Mouse (Mus musculus) hindbrain, embryonic 11.5 days (tissue): ENCODE measurements around the gene Creb5. TPM values are rescaled to one million over a fixed set of nuclear protein-coding genes. Genes with fewer than 3 reads are reported as not detected.

Experiments
- ATAC-seq: fragments of 200-750 bp; cut with Nextera tagmentation; 2 replicates; pipeline ENCODE4 v1.8.0; 2017; ENCODE audit warnings: mild to moderate bottlenecking, moderate TSS enrichment, moderate library complexity; ENCODE audit not compliant: low FRiP score
- DNase-seq: peaks from one replicate; pipeline ENCODE4 v3.0.0-alpha.2; 2015; ENCODE audit warnings: low spot score
- H3K27ac ChIP-seq: fragments of 300-500 bp; sonication (generic); 2 replicates; pipeline ENCODE4 v1.5.1; 2014; ENCODE audit warnings: mild to moderate bottlenecking, low read depth, low read length
- H3K27me3 ChIP-seq: fragments of 300-500 bp; sonication (generic); 2 replicates; pipeline ENCODE4 v1.6.1; 2014; ENCODE audit warnings: mild to moderate bottlenecking, low read length, moderate library complexity, mixed read lengths; ENCODE audit not compliant: control insufficient read depth, insufficient read depth
- H3K36me3 ChIP-seq: fragments of 300-500 bp; sonication (generic); 2 replicates; pipeline ENCODE4 v1.6.1; 2014; ENCODE audit warnings: mild to moderate bottlenecking, low read length, moderate library complexity, mixed read lengths; ENCODE audit not compliant: control insufficient read depth, insufficient read depth
- H3K4me1 ChIP-seq: fragments of 300-500 bp; sonication (generic); replicated peaks from 2 replicates; pipeline ENCODE4 v1.6.1; 2014; ENCODE audit warnings: low read length, mixed read lengths; ENCODE audit not compliant: control insufficient read depth, insufficient read depth
- H3K4me2 ChIP-seq: fragments of 300-500 bp; sonication (generic); replicated peaks from 2 replicates; pipeline ENCODE4 v1.6.1; 2014; ENCODE audit warnings: mild to moderate bottlenecking, low read depth, low read length
- H3K4me3 ChIP-seq: fragments of 300-500 bp; sonication (generic); 2 replicates; pipeline ENCODE4 v1.5.1; 2014; ENCODE audit warnings: low read depth, low read length
- H3K9ac ChIP-seq: fragments of 300-500 bp; sonication (generic); 2 replicates; pipeline ENCODE4 v1.6.1; 2014; ENCODE audit warnings: low read depth, low read length
- H3K9me3 ChIP-seq: fragments of 300-500 bp; sonication (generic); 2 replicates; pipeline ENCODE4 v1.6.1; 2016; ENCODE audit warnings: low read length; ENCODE audit not compliant: control insufficient read depth
- WGBS: fragments of 180-500 bp; shearing (Covaris S2); extraction: QIAGEN DNeasy Blood & Tissue Kit; methylation state at CpG from one replicate; pipeline ENCODE4 v1.1.7; 2014; 5-methylcytosine and 5-hydroxymethylcytosine counted together
- polyA plus RNA-seq: library from polyadenylated mRNA; unstranded; fragments of >200 nt; fragmentation: Nextera tagmentation; extraction: Ambion mirVana; gene quantifications from 2 replicates; pipeline ENCODE4 v1.2.1, GENCODE M21; 2014

Gene Creb5
- polyA plus RNA-seq, 1 experiment from 2014 or later = 5.5 TPM

- WGBS = 71% methylated on average over 4 of the region's 4 CpGs
- Histone ChIP-seq H3K4me2 (no peak overlapping the region), H3K9me3 (no peaks in the 10 kb centered on the region), H3K27me3 (no peaks in the 10 kb centered on the region), H3K4me1 (no peaks in the 10 kb centered on the region; the same call in 1 of the 2 replicates), H3K4me3 (no peak overlapping the region), H3K27ac (no peak overlapping the region), H3K9ac (no peak overlapping the region), H3K36me3 (no peaks in the 10 kb centered on the region)
- DNase-seq (no peak), ATAC-seq (no peak)
These were observed 285.4 kb downstream of the Creb5 start for GRCm38 (mm10) chr6:53572456-53572855.

DNA sequence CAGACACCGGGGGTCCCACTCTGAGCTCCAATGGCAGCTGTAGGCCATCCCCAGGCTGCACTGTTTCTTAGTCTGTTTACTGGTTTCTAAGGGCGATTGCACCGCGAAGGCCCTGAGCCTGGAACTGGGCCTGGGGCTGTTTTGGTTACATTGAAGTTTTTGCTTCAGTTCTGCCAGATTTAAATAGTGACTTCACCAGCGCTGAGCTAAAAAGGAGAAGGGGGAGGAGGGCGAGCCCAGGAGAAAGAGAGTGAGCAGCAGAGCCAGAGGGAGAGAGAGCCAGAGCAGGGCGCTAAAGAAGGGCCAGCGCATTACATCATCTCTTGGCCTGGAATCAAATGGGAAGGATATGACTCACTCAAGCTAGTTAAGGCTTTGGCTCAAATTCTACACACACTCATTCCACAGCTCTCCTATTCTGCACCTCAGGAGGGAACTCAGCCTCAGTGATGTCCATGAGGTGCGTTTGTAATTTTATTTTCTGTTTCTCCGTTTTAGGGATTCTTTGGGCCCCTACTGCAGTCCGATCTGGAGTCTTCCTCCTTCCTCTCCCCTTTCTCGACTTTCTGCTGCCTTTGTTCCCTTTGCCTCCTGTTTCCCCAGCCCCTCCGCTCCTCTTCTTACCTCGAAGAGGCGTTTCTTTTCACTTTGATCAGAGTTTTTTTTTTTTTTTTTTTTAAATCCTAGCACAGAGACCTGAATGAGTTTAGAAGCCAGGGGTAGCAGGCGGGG is 286.1 kb downstream of the Creb5 start:
- Histone ChIP-seq H3K27ac (no peak overlapping the region), H3K4me1 (no peaks in the 10 kb centered on the region; the same call in 1 of the 2 replicates), H3K4me3 (no peak overlapping the region), H3K9me3 (no peaks in the 10 kb centered on the region), H3K9ac (no peak overlapping the region), H3K36me3 (no peaks in the 10 kb centered on the region), H3K4me2 (0 out of 2 replicates have a peak overlapping the region, but pooled peaks have one; percentile 12), H3K27me3 (no peaks in the 10 kb centered on the region)
- DNase-seq (peak; percentile 68), ATAC-seq (peak; percentile 70)
- WGBS = 15% methylated on average over 15 of the region's 16 CpGs

- Histone ChIP-seq H3K27me3 (no peaks in the 10 kb centered on the region), H3K36me3 (no peaks in the 10 kb centered on the region), H3K9ac (no peak overlapping the region), H3K27ac (no peak overlapping the region), H3K4me2 (0 out of 2 replicates have a peak overlapping the region, but pooled peaks have one; percentile 12), H3K4me3 (no peak overlapping the region), H3K4me1 (no peaks in the 10 kb centered on the region; the same call in 1 of the 2 replicates), H3K9me3 (no peaks in the 10 kb centered on the region)
- no peak for ATAC-seq
- 2% methylated on average over 6 of the region's 6 CpGs for WGBS
- DNase-seq = peak; percentile 31
These were observed 286.6 kb downstream of the Creb5 start for GRCm38 (mm10) chr6:53573711-53574065.

DNA sequence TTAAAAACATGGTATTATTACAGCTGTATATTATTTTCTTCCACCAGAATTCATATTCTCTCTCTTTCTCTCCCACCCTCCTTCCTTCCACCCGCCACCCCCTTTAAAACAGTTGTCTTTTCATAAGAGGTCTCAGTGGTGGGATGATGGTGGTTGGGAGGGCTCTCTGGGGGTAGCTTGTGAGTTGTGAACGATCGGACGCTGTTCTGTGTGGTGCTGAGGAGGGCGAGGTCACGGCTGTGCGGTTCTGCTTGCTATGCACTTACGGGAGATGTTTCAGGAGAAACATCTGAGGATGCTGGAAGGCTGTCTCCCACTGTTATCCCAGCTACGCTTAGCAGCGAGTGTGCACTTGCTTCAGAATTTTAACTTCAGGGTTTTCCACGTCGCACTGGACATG is 287.0 kb downstream of the Creb5 start:
- H3K4me1 ChIP-seq = no peaks in the 10 kb centered on the region; the same call in 1 of the 2 replicates
- no peaks in the 10 kb centered on the region for H3K27me3 ChIP-seq
- no peak overlapping the region for H3K27ac ChIP-seq
- no peaks in the 10 kb centered on the region for H3K9me3 ChIP-seq
- H3K4me2 ChIP-seq = no peak overlapping the region
- no peaks in the 10 kb centered on the region for H3K36me3 ChIP-seq
- WGBS = 46% methylated on average over 12 of the region's 12 CpGs
- no peak overlapping the region for H3K9ac ChIP-seq
- no peak for DNase-seq
- no peak overlapping the region for H3K4me3 ChIP-seq
- no peak for ATAC-seq

DNA sequence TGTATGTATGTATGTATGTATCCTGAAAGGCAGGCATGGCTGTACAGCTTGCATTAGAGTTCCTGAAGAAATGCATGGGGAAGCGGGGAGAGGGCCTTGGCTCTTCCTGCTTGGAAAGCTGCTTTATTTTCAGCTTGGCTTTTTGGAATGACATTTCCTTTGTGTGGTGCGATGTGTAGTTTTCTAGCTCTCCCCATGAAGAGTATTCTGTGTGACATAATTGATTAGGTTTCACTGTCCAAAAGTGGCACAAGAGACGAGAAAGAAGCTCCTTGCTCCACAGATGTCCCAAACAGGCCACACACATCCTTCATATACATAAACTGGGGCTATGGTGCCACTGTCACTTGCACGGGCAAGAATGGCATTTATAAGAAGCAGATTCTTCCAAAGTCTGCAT is 288.1 kb downstream of the Creb5 start:
- no peak overlapping the region for H3K4me3 ChIP-seq
- no peak overlapping the region for H3K9ac ChIP-seq
- H3K9me3 ChIP-seq = no peaks in the 10 kb centered on the region
- H3K27ac ChIP-seq = no peak overlapping the region
- H3K27me3 ChIP-seq = no peaks in the 10 kb centered on the region
- H3K36me3 ChIP-seq = no peaks in the 10 kb centered on the region
- H3K4me1 ChIP-seq = no peaks in the 10 kb centered on the region; the same call in 1 of the 2 replicates
- no peak for ATAC-seq
- H3K4me2 ChIP-seq = no peak overlapping the region
- WGBS = 67% methylated on average over 4 of the region's 4 CpGs
- DNase-seq = no peak

- no peaks in the 10 kb centered on the region for H3K36me3 ChIP-seq
- H3K4me3 ChIP-seq = no peak overlapping the region
- WGBS = 94% methylated on average over 3 of the region's 3 CpGs
- H3K27ac ChIP-seq = no peak overlapping the region
- H3K4me1 ChIP-seq = no peaks in the 10 kb centered on the region; the same call in 1 of the 2 replicates
- no peaks in the 10 kb centered on the region for H3K27me3 ChIP-seq
- H3K9ac ChIP-seq = no peak overlapping the region
- no peak for ATAC-seq
- no peaks in the 10 kb centered on the region for H3K9me3 ChIP-seq
- DNase-seq = no peak
- H3K4me2 ChIP-seq = no peak overlapping the region
These were observed 288.8 kb downstream of the Creb5 start for GRCm38 (mm10) chr6:53575836-53576235.

GRCm38 (mm10) chr6:53576841-53577240 is 289.8 kb downstream of the Creb5 start:
- Histone ChIP-seq H3K27ac (no peak overlapping the region), H3K4me1 (no peaks in the 10 kb centered on the region; the same call in 1 of the 2 replicates), H3K27me3 (no peaks in the 10 kb centered on the region), H3K4me2 (no peak overlapping the region), H3K9ac (no peak overlapping the region), H3K36me3 (no peaks in the 10 kb centered on the region), H3K4me3 (no peak overlapping the region), H3K9me3 (no peaks in the 10 kb centered on the region)
- 71% methylated on average over 6 of the region's 6 CpGs for WGBS
- ATAC-seq = no peak
- no peak for DNase-seq

DNA sequence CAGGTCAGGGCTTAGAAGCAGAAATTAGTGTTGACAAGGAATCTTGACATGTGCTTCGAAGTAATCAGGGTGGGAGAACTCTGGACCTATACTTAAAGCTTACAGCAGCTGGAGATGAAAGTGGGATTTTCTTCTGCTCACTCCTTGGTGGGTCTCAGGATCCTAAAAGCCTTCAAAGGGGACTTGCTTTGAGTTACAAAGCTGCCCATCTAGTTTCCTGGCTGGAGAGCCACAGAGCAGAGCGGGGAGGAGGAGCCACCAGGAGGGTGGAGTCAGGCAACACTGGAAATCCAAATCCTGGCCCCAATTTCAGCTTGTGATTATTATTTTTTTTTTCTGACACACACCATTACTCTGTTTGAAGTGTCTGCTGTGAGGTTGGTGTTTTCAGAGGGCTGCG is 290.7 kb downstream of the Creb5 start:
- Histone ChIP-seq H3K4me1 (no peaks in the 10 kb centered on the region; the same call in 1 of the 2 replicates), H3K4me3 (no peak overlapping the region), H3K36me3 (no peaks in the 10 kb centered on the region), H3K9me3 (no peaks in the 10 kb centered on the region), H3K9ac (no peak overlapping the region), H3K27ac (no peak overlapping the region), H3K27me3 (no peaks in the 10 kb centered on the region), H3K4me2 (no peak overlapping the region)
- ATAC-seq (no peak), DNase-seq (no peak)
- 78% methylated on average over 3 of the region's 3 CpGs for WGBS

GRCm38 (mm10) chr6:53580346-53580745 is 293.3 kb downstream of the Creb5 start:
- no peak overlapping the region for H3K4me2 ChIP-seq
- H3K36me3 ChIP-seq = no peaks in the 10 kb centered on the region
- no peaks in the 10 kb centered on the region for H3K27me3 ChIP-seq
- peaks cover 3% of the 10 kb centered on the region for H3K4me1 ChIP-seq
- 84% methylated on average over 7 of the region's 7 CpGs for WGBS
- H3K9ac ChIP-seq = no peak overlapping the region
- no peaks in the 10 kb centered on the region for H3K9me3 ChIP-seq
- H3K27ac ChIP-seq = no peak overlapping the region
- ATAC-seq (no peak), DNase-seq (no peak)
- no peak overlapping the region for H3K4me3 ChIP-seq
